Mouse (Mus musculus) liver, embryonic 15.5 days (tissue): Measurements from ENCODE around the gene Dok4. TPM values are rescaled to one million over a fixed set of nuclear protein-coding genes. Genes with fewer than 3 reads are reported as not detected.
A peak's percentile ranks its signal among the peaks of the same experiment; 100 is the strongest.

ENCODE experiments used
- ATAC-seq: fragments of 200-750 bp; cut with Nextera tagmentation; 2 replicates; pipeline ENCODE4 v1.8.0; 2017; ENCODE audit warnings: moderate number of reproducible peaks, mild to moderate bottlenecking, moderate library complexity; ENCODE audit not compliant: insufficient read depth
- H3K27ac ChIP-seq: fragments of 300-500 bp; sonication (generic); replicated peaks from 2 replicates; pipeline ENCODE4 v1.5.1; 2015; ENCODE audit warnings: mild to moderate bottlenecking, inconsistent platforms
- H3K27me3 ChIP-seq: fragments of 300-500 bp; sonication (generic); 2 replicates; pipeline ENCODE4 v1.6.1; 2015; ENCODE audit warnings: mild to moderate bottlenecking, inconsistent platforms
- H3K36me3 ChIP-seq: fragments of 300-500 bp; sonication (generic); replicated peaks from 2 replicates; pipeline ENCODE4 v1.6.1; 2015; ENCODE audit warnings: moderate library complexity, mild to moderate bottlenecking, inconsistent platforms
- H3K4me1 ChIP-seq: fragments of 300-500 bp; sonication (generic); replicated peaks from 2 replicates; pipeline ENCODE4 v1.6.1; 2015; ENCODE audit warnings: inconsistent platforms
- H3K4me2 ChIP-seq: fragments of 300-500 bp; sonication (generic); 2 replicates; pipeline ENCODE4 v1.6.1; 2015; ENCODE audit warnings: moderate library complexity, mild to moderate bottlenecking, inconsistent platforms
- H3K4me3 ChIP-seq: fragments of 300-500 bp; sonication (generic); replicated peaks from 2 replicates; pipeline ENCODE4 v1.5.1; 2015; ENCODE audit warnings: mild to moderate bottlenecking, inconsistent platforms
- H3K9ac ChIP-seq: fragments of 300-500 bp; sonication (generic); 2 replicates; pipeline ENCODE4 v1.6.1; 2015; ENCODE audit warnings: moderate library complexity, mild to moderate bottlenecking, inconsistent platforms
- H3K9me3 ChIP-seq: fragments of 300-500 bp; sonication (generic); replicated peaks from 2 replicates; pipeline ENCODE4 v1.6.1; 2016; ENCODE audit warnings: inconsistent platforms
- WGBS: fragments of 180-500 bp; shearing (Covaris S2); methylation state at CpG from one replicate; pipeline ENCODE4 v1.1.7; 2015; ENCODE audit warnings: mixed read lengths; ENCODE audit not compliant: insufficient replicate concordance; 5-methylcytosine and 5-hydroxymethylcytosine counted together
- polyA plus RNA-seq: library from polyadenylated mRNA; unstranded; fragments of >200 nt; fragmentation: Nextera tagmentation; extraction: Ambion mirVana; gene quantifications from 2 replicates; pipeline ENCODE4 v1.2.1, GENCODE M21; 2015

Gene Dok4
- polyA plus RNA-seq, 1 experiment from 2014 or later, result 11.0 TPM

DNA sequence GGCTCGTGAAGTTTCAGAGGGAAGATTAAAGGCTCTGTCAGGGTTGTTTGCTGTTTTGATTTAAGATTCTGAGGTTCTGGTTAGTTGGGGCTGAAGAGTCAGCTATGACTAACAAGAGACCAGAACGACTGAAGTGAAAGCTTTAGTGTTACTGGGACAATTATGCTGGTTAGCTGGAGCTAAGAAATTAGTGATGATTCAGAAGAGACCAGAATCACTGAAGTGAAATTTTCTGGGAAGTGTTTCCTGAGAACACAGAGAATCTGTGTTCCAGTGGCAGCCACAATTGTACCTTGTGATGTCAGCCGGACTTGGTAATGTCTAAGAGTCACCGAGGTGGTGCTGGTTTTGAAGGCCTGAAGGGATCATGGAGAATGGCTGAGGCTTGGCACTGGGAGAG, 4.6 kb upstream of the Dok4 start:
- H3K9me3 ChIP-seq, result no peaks in the 10 kb centered on the region
- H3K4me1 ChIP-seq, result peaks cover 21% of the 10 kb centered on the region
- no peak overlapping the region for H3K9ac ChIP-seq
- no peaks in the 10 kb centered on the region for H3K36me3 ChIP-seq
- WGBS, result 48% methylated on average over 4 of the region's 4 CpGs
- ATAC-seq, result no peak
- no peak overlapping the region for H3K4me2 ChIP-seq
- H3K4me3 ChIP-seq, result no peak overlapping the region
- no peak overlapping the region for H3K27ac ChIP-seq
- peaks cover 21% of the 10 kb centered on the region; the same call in 1 of the 2 replicates for H3K27me3 ChIP-seq

DNA sequence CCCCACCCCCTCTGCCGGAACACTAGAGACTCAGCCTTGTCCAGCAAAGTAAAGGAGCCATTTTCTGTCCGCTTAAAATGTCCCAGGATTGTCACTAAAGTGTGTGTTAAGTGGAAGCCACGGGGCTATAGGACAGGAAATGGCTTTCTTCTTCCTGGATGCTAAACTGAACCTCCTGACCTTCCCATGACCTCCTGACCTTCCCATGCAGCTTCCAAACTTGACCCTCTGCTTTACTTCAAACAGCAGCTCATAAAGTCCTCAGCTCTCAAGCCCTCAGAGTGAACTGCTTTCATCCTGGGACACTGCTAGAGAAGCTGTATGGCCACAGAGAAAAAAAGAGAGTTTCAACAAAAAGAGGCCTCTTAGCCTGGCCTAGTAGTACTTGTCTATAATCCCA, 690 bp upstream of the Dok4 start:
- no peak for ATAC-seq
- 0 out of 2 replicates have a peak overlapping the region, but pooled peaks have one; percentile 80 for H3K4me3 ChIP-seq
- peak overlapping the region; percentile 87 for H3K4me2 ChIP-seq
- WGBS, result 36% methylated on average over 3 of the region's 3 CpGs
- H3K27me3 ChIP-seq, result peaks cover 53% of the 10 kb centered on the region
- H3K36me3 ChIP-seq, result peaks cover 6% of the 10 kb centered on the region; the same call in 1 of the 2 replicates
- H3K27ac ChIP-seq, result peak overlapping the region; percentile 82
- H3K9ac ChIP-seq, result 0 out of 2 replicates have a peak overlapping the region, but pooled peaks have one; percentile 45
- peaks cover 50% of the 10 kb centered on the region for H3K4me1 ChIP-seq
- H3K9me3 ChIP-seq, result no peaks in the 10 kb centered on the region

DNA sequence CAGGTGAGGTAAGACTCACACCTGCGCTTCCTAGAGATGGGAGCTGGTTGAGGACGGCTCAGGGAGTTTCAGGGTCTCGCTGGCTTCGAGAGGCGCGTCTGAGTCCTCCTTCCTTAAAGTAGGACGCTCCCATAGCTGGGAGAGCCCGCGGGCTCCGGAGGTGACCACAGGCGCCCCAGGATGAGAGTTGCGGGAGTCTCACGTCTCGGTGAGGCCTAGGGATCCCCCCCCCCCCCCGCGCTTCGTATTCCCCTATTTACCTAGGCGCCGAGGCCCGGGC, 319 bp downstream of the Dok4 start:
- peak; percentile 23 for ATAC-seq
- Histone ChIP-seq H3K4me1 (peaks cover 60% of the 10 kb centered on the region), H3K4me3 (peak overlapping the region; percentile 80), H3K4me2 (peak overlapping the region; percentile 87), H3K27ac (peak overlapping the region; percentile 97), H3K27me3 (peaks cover 56% of the 10 kb centered on the region), H3K9me3 (no peaks in the 10 kb centered on the region), H3K9ac (peak overlapping the region; percentile 89), H3K36me3 (peaks cover 6% of the 10 kb centered on the region; the same call in 1 of the 2 replicates)
- under 1% methylated on average over 18 of the region's 20 CpGs for WGBS

DNA sequence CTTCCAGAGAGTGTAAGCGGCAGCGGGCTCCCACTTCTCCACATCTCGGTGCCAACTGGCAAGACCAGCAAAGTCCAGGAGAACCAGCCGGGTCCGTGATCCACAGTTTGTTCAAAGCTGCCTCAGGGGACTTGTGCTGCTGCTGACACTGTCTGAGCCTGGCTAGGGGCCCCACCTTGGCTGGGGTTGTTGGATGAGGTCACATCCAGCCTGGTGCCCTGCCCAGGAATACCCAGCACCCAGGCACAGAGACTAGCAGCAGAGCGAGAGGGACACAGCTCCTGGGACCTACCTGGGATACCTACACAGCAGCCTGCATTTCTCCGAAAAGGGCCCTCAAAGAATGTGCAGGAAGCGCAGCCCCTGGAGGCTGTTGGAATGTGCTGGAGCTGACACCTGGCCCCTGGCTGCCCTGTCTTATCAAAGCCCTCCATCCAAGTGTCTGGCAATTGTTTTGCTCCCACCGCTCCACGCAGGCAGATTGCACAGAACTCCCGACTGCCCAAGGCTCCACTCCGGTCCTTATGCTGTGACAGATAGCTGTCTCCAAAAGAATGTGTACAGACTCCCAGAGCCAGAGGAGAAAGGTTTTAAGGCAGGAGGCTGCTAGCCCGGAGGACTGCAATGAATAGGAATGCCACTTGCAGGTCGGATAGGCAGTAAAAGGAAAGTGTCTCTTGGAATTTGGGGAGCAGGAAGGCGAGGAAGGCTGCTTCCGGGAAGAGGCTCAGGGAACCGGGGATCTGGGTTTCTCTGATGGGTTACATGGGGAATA, 847 bp downstream of the Dok4 start:
- peak overlapping the region; percentile 89 for H3K9ac ChIP-seq
- ATAC-seq, result peak; percentile 24
- no peaks in the 10 kb centered on the region for H3K9me3 ChIP-seq
- H3K4me2 ChIP-seq, result peak overlapping the region; percentile 87
- peak overlapping the region; percentile 80 for H3K4me3 ChIP-seq
- peaks cover 65% of the 10 kb centered on the region for H3K4me1 ChIP-seq
- WGBS, result 19% methylated on average over 17 of the region's 17 CpGs
- peaks cover 58% of the 10 kb centered on the region for H3K27me3 ChIP-seq
- H3K36me3 ChIP-seq, result peaks cover 12% of the 10 kb centered on the region; the same call in 1 of the 2 replicates
- peak overlapping the region; percentile 97 for H3K27ac ChIP-seq

DNA sequence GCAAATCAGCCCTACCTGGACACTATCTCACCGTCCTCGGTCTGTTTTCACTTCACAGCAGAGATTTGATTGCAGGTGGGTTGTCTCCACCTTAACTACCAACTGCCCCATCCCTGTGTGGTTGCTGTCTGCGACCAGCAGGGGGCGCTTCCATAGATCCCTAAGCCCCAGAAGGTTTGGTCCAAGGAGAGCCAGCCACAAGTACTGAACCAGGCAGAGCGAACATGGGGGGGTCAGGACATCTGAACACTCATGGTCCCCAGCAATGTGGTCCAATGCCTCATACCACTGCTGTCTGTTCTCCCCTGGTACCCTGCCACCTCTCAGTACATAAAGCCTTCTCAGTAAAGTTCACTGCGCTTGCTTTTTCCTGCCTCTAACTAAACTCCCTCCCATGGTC, 1.8 kb downstream of the Dok4 start:
- peak; percentile 43 for ATAC-seq
- Histone ChIP-seq H3K27ac (peak overlapping the region; percentile 97), H3K4me1 (peaks cover 74% of the 10 kb centered on the region), H3K4me3 (peak overlapping the region; percentile 80), H3K9ac (peak overlapping the region; percentile 89), H3K27me3 (peaks cover 64% of the 10 kb centered on the region), H3K36me3 (peaks cover 20% of the 10 kb centered on the region; the same call in 1 of the 2 replicates), H3K9me3 (no peaks in the 10 kb centered on the region), H3K4me2 (peak overlapping the region; percentile 87)
- WGBS, result 11% methylated on average over 6 of the region's 6 CpGs

DNA sequence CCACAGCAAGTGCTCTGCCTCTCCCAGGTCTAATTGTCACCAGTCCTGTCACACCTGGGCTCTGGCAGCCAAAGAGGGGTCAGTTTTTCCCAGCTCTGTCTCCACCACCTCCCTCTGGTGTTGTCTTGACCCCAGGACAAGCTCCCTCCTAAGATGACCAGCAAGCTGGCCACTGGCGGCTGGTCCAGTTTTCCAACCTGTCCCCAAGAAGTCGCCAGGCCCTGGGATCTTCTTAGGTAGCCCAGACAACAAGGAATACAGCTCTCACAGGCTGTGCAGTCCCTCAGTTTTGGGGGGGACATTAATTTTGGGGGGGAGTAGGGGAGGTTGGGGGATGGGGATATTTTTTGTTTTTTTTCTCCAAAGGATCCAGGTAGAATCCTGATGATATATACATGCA, 3.6 kb downstream of the Dok4 start:
- WGBS, result 88% methylated on average over 2 of the region's 2 CpGs
- Histone ChIP-seq H3K27me3 (peaks cover 66% of the 10 kb centered on the region), H3K36me3 (peaks cover 38% of the 10 kb centered on the region), H3K27ac (no peak overlapping the region), H3K4me2 (no peak overlapping the region), H3K4me3 (no peak overlapping the region), H3K9me3 (no peaks in the 10 kb centered on the region), H3K4me1 (peaks cover 77% of the 10 kb centered on the region), H3K9ac (no peak overlapping the region)
- no peak for ATAC-seq

DNA sequence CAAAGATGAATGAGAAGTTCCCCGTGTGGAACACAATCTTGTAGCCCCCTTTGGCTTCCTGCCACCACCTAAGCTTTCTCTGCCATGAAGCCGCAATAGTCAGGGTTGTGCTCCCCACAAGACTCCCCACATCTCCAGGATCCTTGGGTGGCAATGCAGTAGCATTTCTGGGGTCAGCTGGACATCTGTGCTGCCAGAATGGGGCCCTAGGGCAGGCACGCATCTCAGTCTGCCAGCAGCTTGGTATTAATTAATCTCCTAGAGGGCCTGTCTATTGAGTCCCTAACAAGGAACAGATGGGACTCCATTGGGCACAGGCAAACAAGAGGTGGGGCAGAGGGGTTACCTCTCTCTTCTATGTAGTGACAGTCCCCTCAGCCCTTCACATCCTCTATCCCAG, 4.0 kb downstream of the Dok4 start:
- WGBS, result 68% methylated on average over 3 of the region's 3 CpGs
- Histone ChIP-seq H3K9me3 (no peaks in the 10 kb centered on the region), H3K4me2 (no peak overlapping the region), H3K9ac (no peak overlapping the region), H3K4me3 (no peak overlapping the region), H3K4me1 (peaks cover 77% of the 10 kb centered on the region), H3K36me3 (peaks cover 42% of the 10 kb centered on the region), H3K27ac (no peak overlapping the region), H3K27me3 (peaks cover 66% of the 10 kb centered on the region)
- no peak for ATAC-seq

DNA sequence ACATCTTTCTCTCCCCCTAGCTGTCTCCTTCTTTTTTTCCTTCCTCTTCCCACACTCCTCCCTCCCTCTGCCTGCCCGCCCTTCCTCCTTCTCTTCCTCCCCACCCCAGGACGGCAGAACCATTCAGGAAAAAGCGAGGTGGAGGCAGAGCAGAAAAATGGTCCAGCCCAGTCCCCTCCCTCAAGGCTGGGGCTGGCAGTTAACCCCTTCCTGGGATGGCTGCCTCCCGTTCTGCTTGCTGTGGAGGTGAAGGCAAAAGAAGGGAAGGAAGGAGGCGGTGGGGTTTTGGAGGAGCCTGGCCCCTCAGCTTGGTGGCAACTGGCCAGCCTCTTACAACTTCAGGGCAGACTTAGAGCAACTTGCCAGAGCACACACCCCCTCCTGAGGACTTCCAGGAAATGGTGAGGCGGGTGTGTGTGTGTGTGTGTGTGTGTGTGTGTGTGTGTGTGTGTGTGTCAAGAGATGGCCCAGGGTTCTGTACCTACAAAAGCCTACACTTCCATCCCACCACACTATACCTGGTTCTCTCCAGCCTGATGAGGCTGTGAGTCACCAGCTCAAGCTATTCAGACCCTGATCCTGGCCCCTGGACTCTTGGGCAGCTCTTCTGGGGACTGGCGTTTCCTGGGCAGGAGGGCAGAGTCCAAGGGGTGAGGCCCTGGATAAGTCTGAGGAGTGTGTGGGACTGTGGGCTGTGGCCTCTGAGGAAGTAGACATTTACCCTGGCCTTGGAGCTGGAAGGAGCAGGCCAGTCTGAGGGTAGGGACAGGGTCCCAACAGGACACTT, 4.8 kb downstream of the Dok4 start:
- H3K9ac ChIP-seq, result no peak overlapping the region
- peak overlapping the region; percentile 58 for H3K4me2 ChIP-seq
- peaks cover 69% of the 10 kb centered on the region for H3K4me1 ChIP-seq
- H3K4me3 ChIP-seq, result peak overlapping the region; percentile 36
- peaks cover 51% of the 10 kb centered on the region for H3K36me3 ChIP-seq
- H3K9me3 ChIP-seq, result no peaks in the 10 kb centered on the region
- no peak overlapping the region for H3K27ac ChIP-seq
- no peak for ATAC-seq
- WGBS, result 4% methylated on average over 7 of the region's 7 CpGs
- peaks cover 66% of the 10 kb centered on the region for H3K27me3 ChIP-seq

DNA sequence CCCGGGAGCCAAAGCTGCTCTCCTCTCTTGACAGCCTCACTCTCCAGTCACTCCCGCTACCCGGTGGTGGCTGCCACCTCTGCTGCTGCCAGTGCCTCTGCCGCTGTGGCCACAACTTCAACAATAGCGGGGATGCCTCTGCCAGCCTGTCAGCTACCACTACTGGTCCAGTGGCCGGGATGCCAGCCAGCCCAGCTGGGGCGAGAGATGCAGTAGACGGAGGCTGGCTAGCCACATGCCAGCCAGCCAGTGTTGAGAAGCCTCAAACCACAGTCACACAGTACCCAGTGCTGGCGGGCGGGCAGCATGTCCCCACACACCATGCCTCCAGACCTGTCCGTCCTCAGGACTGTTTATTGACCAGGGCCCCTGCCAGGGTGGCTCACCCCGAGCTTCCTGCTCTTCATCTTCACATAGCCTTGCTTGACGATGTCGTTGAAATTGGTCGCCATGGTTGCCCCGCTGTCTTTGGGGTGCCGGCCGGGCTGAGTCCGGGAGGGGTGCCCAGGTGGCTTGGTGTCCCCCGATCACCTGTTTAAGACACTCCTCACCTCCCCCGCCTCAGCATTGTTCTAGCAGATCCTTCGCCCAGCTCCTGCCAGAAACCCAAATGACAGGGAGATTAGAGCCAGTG, 5.5 kb downstream of the Dok4 start:
- Histone ChIP-seq H3K4me3 (peak overlapping the region; percentile 36), H3K27me3 (peaks cover 65% of the 10 kb centered on the region), H3K27ac (no peak overlapping the region), H3K4me1 (peaks cover 67% of the 10 kb centered on the region), H3K4me2 (peak overlapping the region; percentile 58), H3K9me3 (no peaks in the 10 kb centered on the region), H3K9ac (0 out of 2 replicates have a peak overlapping the region, but pooled peaks have one; percentile 13), H3K36me3 (peaks cover 58% of the 10 kb centered on the region)
- WGBS, result 10% methylated on average over 22 of the region's 22 CpGs
- ATAC-seq, result no peak

DNA sequence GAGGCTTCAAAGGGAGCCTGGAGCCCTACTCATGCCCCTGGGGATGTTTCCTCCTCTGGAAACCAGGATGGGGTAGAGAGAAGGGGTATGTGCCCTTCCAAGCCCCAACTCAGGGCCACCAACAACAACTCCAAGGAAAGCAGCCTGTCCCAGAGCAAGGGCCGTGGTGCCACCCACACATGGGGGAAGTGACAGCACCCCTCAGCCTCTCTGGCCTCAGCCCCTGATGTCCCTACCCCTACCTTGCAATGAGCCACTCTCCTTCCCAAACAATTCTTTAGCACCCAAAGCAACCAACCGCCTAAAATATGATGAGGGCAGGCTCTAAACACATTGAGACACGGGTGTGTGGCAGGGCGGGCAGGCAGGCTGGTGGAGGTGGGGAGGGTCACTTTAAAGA, 6.1 kb downstream of the Dok4 start:
- H3K27me3 ChIP-seq, result peaks cover 59% of the 10 kb centered on the region
- 54% methylated on average over 4 of the region's 4 CpGs for WGBS
- no peaks in the 10 kb centered on the region for H3K9me3 ChIP-seq
- H3K4me1 ChIP-seq, result peaks cover 61% of the 10 kb centered on the region
- no peak overlapping the region for H3K4me3 ChIP-seq
- no peak overlapping the region for H3K9ac ChIP-seq
- no peak overlapping the region for H3K4me2 ChIP-seq
- peaks cover 64% of the 10 kb centered on the region for H3K36me3 ChIP-seq
- no peak for ATAC-seq
- H3K27ac ChIP-seq, result no peak overlapping the region

DNA sequence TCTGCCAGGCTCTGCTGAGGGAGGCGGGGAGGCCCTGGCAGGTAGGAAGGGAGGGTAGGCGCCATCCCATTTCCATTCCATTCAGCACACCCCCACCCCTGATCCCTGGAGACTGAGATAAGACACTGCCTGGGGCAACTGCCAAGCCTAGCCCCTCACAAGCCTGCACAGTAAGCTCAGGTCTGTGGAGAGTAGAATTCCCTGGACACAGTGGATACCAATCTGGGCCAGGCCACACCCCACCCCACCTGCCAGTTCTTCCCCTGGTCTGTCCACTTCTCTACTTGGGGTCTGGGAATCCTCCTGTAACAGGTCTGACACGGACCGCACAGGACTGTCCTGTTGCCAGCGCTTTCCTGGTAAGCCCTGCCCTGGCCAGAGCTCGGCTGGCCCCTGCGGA, 7.0 kb downstream of the Dok4 start:
- Histone ChIP-seq H3K4me2 (no peak overlapping the region), H3K9me3 (no peaks in the 10 kb centered on the region), H3K4me1 (peaks cover 61% of the 10 kb centered on the region), H3K27me3 (peaks cover 51% of the 10 kb centered on the region), H3K27ac (no peak overlapping the region), H3K9ac (no peak overlapping the region), H3K36me3 (peaks cover 72% of the 10 kb centered on the region), H3K4me3 (no peak overlapping the region)
- WGBS, result 65% methylated on average over 7 of the region's 7 CpGs
- ATAC-seq, result no peak
